Mouse (Mus musculus) c-Kit-positive CD71-positive TER-119-positive erythroid progenitor cells, embryonic 14.5 days (primary cell): ENCODE measurements around the gene Fastkd3.
"Not testable (repeated sequence)": the region's sequence is repeated elsewhere in the genome, so short reads cannot be mapped to it uniquely, and the experiment has no call there.

ENCODE experiments used
- DNase-seq: peaks from one replicate; pipeline ENCODE4 v3.0.0-alpha.2; 2013; ENCODE audit warnings: low spot score

The Fastkd3 gene

GRCm38 (mm10) chr13:68581747-68582516 is at the start of gene Fastkd3, which contains the start of gene Mtrr:
TSS of gene Fastkd3 (plus strand) at chr13:68582234.
TSS of gene Mtrr (minus strand) at chr13:68582149.
- DNase-seq = peak; percentile 87

GRCm38 (mm10) chr13:68553391-68553790 is 28.6 kb upstream of the Fastkd3 start:
- not testable (repeated sequence) for DNase-seq

- DNase-seq = no peak
These were observed 13.9 kb upstream of the Fastkd3 start for GRCm38 (mm10) chr13:68568110-68568509.

GRCm38 (mm10) chr13:68568548-68568947 is 13.5 kb upstream of the Fastkd3 start:
- no peak for DNase-seq

- peak; percentile 43 for DNase-seq
These were observed 12.3 kb upstream of the Fastkd3 start for GRCm38 (mm10) chr13:68569589-68570336.

- DNase-seq = no peak
These were observed 9.8 kb upstream of the Fastkd3 start for GRCm38 (mm10) chr13:68572247-68572646.

- no peak for DNase-seq
These were observed 8.8 kb upstream of the Fastkd3 start for GRCm38 (mm10) chr13:68572966-68573913.

GRCm38 (mm10) chr13:68574398-68574797 is 7.6 kb upstream of the Fastkd3 start:
- no peak for DNase-seq

GRCm38 (mm10) chr13:68577945-68578344 is 4.1 kb upstream of the Fastkd3 start:
- no peak for DNase-seq

GRCm38 (mm10) chr13:68581086-68581740 is 821 bp upstream of the Fastkd3 start:
- peak; percentile 20 for DNase-seq

- peak; percentile 28 for DNase-seq
These were observed 415 bp downstream of the Fastkd3 start for GRCm38 (mm10) chr13:68582517-68582780.

- DNase-seq = no peak
These were observed 1.9 kb downstream of the Fastkd3 start for GRCm38 (mm10) chr13:68583961-68584360.

- DNase-seq = no peak
These were observed 3.4 kb downstream of the Fastkd3 start for GRCm38 (mm10) chr13:68585441-68585840.

GRCm38 (mm10) chr13:68588352-68588751 is 6.3 kb downstream of the Fastkd3 start:
- no peak for DNase-seq

- DNase-seq = no peak
These were observed 11.8 kb downstream of the Fastkd3 start for GRCm38 (mm10) chr13:68593797-68594196.

- DNase-seq = no peak
These were observed 15.2 kb downstream of the Fastkd3 start, which contains the start of gene 1700001L19Rik for GRCm38 (mm10) chr13:68597199-68597598. TSS of gene 1700001L19Rik (plus strand) at chr13:68597421.

- peak; percentile 24 for DNase-seq
These were observed 15.6 kb downstream of the Fastkd3 start for GRCm38 (mm10) chr13:68597667-68598066.

- no peak for DNase-seq
These were observed 16.9 kb downstream of the Fastkd3 start for GRCm38 (mm10) chr13:68598953-68599352.

GRCm38 (mm10) chr13:68601184-68601583 is 19.1 kb downstream of the Fastkd3 start:
- no peak for DNase-seq

GRCm38 (mm10) chr13:68603085-68603484 is 21.1 kb downstream of the Fastkd3 start:
- no peak for DNase-seq

- peak; percentile 22 for DNase-seq
These were observed 23.7 kb downstream of the Fastkd3 start for GRCm38 (mm10) chr13:68605689-68606126.
